Mouse (Mus musculus) heart, adult 2 months (tissue): ENCODE measurements around the gene Fbxw17.

Source experiments
- CTCF ChIP-seq: fragments of 200-600 bp; IDR thresholded peaks from 2 replicates; pipeline ENCODE4 v1.8.1; 2022; ENCODE audit warnings: antibody characterized with exemption, mild to moderate bottlenecking, moderate library complexity
- EP300 ChIP-seq: fragments of 200-500 bp; IDR thresholded peaks from 2 replicates; pipeline ENCODE4 v1.6.1; 2011; ENCODE audit warnings: low read depth, low read length, control low read depth; ENCODE audit not compliant: insufficient read depth
- POLR2A ChIP-seq: fragments of 200-500 bp; IDR thresholded peaks from 2 replicates; pipeline ENCODE4 v1.6.1; 2011; ENCODE audit warnings: mild to moderate bottlenecking, low read depth, low read length, control low read depth; ENCODE audit not compliant: insufficient read depth

DNA sequence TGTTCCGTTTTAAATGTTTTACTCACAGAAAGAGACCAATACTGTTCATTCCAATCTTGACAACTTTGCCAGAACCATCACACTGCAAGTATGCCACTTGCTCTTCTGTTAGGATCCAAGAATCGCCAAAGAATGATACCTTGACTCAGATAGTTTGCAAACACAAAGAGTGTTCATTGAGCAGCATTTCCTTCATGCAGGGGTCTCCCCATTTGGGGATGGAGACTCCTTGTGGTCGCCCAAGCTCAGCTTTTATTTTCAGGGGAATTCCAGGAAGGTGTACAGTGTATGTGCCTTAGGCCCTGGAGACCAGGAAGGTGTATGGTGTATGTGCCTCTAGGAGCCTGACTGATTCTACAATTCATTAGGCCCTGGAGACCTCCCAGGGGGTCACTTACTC is 757 bp downstream of the Fbxw17 start:
- TF ChIP-seq CTCF (no peak), POLR2A (no peak), EP300 (no peak)
